Mouse (Mus musculus): ENCODE results near the gene Sarm1. TPM values are rescaled to one million over a fixed set of nuclear protein-coding genes. Genes with fewer than 3 reads are reported as not detected.

The Sarm1 gene
- polyA plus RNA-seq, 1 experiment from 2014 or later: 34.9 TPM

DNA sequence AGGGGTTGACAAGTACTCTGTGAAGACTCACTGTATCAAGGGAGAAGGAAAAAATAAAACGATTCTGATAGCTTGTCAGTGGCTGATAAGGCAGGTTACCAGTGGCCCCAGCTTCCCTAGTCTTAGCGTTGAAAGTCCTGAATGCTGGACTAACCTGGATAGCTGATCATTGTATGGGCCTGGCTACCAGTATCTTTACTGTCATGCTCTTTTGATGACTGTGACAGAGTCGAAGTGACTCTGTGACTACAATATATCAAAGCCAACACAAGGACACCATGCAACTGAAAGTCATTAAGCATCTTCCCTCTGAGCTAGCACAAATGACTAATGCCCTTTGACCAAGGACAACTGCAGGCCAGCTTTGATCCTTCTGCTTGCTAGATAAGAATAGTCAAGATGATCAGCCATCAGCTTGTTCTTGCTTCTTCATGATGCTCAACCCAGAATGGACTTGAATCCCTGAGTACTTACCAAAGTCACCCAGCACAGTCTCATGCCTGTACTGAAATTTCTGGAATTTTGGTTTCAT is 59.1 kb downstream of the Sarm1 start:
- Histone ChIP-seq H3K27me3 (replicated peaks; ENCODE audit: control insufficient read depth, insufficient read depth, low read length) (no peaks in the 10 kb centered on the region), H3K4me2 (ENCODE audit: low read length) (no peak overlapping the region), H3K9me3 (replicated peaks; ENCODE audit: control insufficient read depth, low read length) (no peaks in the 10 kb centered on the region), H3K36me3 (ENCODE audit: control insufficient read depth, insufficient read depth, low read length) (no peaks in the 10 kb centered on the region), H3K9ac (ENCODE audit: low read length) (no peak overlapping the region), H3K27ac (ENCODE audit: low read depth, low read length) (no peak overlapping the region), H3K4me1 (ENCODE audit: control insufficient read depth, insufficient read depth, low read length) (no peaks in the 10 kb centered on the region), H3K4me3 (ENCODE audit: low read depth, low read length) (no peak overlapping the region)
- no peak for ATAC-seq
- WGBS: 81% methylated on average over 3 of the region's 3 CpGs
- DNase-seq (ENCODE audit: low spot score): no peak

DNA sequence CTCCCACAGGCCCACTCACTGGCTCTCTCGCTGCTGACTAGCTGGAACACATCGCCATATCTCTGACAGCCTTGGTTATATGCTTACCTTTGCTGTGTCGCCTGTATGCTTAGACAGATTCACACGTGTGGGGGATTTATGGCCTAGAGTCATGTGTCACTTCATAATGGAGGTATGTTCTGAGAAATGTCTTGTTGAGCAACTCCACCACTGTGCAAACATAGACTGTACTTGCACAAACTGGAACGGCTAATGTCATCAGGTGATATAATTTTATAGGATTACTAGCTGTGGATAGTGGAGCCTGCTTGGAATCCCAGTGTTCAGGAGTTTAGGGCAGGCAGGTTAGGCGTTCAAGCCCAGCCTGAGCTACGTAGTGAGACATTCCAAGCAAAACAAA is 60.4 kb downstream of the Sarm1 start:
- ATAC-seq (no peak), DNase-seq (ENCODE audit: low spot score) (no peak)
- no peak overlapping the region for H3K9ac ChIP-seq (ENCODE audit: low read length)
- no peak overlapping the region for H3K4me2 ChIP-seq (ENCODE audit: low read length)
- no peaks in the 10 kb centered on the region for H3K4me1 ChIP-seq (ENCODE audit: control insufficient read depth, insufficient read depth, low read length)
- no peaks in the 10 kb centered on the region for H3K36me3 ChIP-seq (ENCODE audit: control insufficient read depth, insufficient read depth, low read length)
- H3K9me3 ChIP-seq (replicated peaks; ENCODE audit: control insufficient read depth, low read length): no peaks in the 10 kb centered on the region
- H3K4me3 ChIP-seq (ENCODE audit: low read depth, low read length): no peak overlapping the region
- 93% methylated on average over 7 of the region's 7 CpGs for WGBS
- H3K27ac ChIP-seq (ENCODE audit: low read depth, low read length): no peak overlapping the region
- no peaks in the 10 kb centered on the region for H3K27me3 ChIP-seq (replicated peaks; ENCODE audit: control insufficient read depth, insufficient read depth, low read length)

DNA sequence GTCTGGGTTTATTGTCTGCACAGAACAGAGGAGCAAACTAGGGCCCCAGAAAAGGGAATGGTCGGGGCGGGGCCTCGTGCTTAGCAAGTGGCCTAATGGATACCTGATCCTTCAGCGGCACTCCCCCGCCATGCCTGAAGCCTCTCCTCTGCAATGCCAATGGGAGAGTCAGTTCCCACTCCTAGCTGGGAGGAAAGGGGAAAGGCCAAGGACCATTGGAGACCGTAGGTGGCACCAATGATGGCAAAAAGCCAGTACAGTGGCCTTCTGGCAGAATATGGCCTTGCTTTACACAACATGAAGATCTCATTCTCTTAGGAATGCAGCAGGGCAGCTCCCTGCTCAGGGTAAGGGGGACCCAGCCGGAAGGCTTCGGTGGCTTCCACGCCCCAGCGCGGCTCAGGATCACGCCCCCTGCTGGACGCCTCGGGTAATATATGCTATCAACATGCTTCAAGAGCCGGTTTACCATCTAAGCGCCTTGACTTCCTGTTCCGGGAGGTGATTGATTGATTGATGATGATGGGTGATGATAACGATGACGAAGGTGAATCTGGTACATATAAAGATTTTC is 61.7 kb downstream of the Sarm1 start:
- Histone ChIP-seq H3K27me3 (replicated peaks; ENCODE audit: control insufficient read depth, insufficient read depth, low read length) (no peaks in the 10 kb centered on the region), H3K4me2 (ENCODE audit: low read length) (no peak overlapping the region)

DNA sequence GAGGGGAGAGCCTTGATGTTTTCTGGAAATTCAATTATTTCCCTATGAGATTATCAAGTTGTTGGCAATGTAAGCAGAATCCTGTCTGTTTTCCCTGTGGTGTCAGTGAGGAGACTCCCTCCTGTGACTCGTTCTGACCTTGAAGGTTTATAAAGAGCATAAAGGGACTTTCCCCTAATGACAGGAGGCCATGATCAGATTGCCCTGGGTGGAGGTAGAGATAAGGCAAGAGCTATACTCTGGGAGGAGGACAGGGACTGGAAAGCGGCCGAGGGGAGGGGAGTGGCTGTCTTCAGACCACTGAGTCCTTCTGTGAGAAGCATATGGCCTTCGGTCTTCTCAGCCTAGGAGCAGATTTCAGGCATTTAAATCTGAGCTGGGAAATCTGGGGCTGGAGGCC is 63.5 kb downstream of the Sarm1 start:
- no peak overlapping the region for H3K4me3 ChIP-seq (ENCODE audit: low read depth, low read length)
- H3K27ac ChIP-seq (ENCODE audit: low read depth, low read length): no peak overlapping the region
- no peaks in the 10 kb centered on the region for H3K36me3 ChIP-seq (ENCODE audit: control insufficient read depth, insufficient read depth, low read length)
- H3K4me2 ChIP-seq (ENCODE audit: low read length): no peak overlapping the region
- no peaks in the 10 kb centered on the region for H3K27me3 ChIP-seq (replicated peaks; ENCODE audit: control insufficient read depth, insufficient read depth, low read length)
- H3K4me1 ChIP-seq (ENCODE audit: control insufficient read depth, insufficient read depth, low read length): no peaks in the 10 kb centered on the region
- WGBS: 81% methylated on average over 4 of the region's 4 CpGs
- no peak overlapping the region for H3K9ac ChIP-seq (ENCODE audit: low read length)
- no peaks in the 10 kb centered on the region for H3K9me3 ChIP-seq (replicated peaks; ENCODE audit: control insufficient read depth, low read length)
- ATAC-seq (no peak), DNase-seq (ENCODE audit: low spot score) (no peak)

More for the DNA sequence above, 61.7 kb downstream of the Sarm1 start:
- H3K27ac ChIP-seq (ENCODE audit: low read depth, low read length): no peak overlapping the region
- no peak overlapping the region for H3K9ac ChIP-seq (ENCODE audit: low read length)
- WGBS: 7% methylated on average over 19 of the region's 19 CpGs
- H3K9me3 ChIP-seq (replicated peaks; ENCODE audit: control insufficient read depth, low read length): no peaks in the 10 kb centered on the region
- no peak for ATAC-seq
- peak; percentile 32 for DNase-seq (ENCODE audit: low spot score)
- no peaks in the 10 kb centered on the region for H3K4me1 ChIP-seq (ENCODE audit: control insufficient read depth, insufficient read depth, low read length)
- H3K4me3 ChIP-seq (ENCODE audit: low read depth, low read length): no peak overlapping the region
- H3K36me3 ChIP-seq (ENCODE audit: control insufficient read depth, insufficient read depth, low read length): no peaks in the 10 kb centered on the region

DNA sequence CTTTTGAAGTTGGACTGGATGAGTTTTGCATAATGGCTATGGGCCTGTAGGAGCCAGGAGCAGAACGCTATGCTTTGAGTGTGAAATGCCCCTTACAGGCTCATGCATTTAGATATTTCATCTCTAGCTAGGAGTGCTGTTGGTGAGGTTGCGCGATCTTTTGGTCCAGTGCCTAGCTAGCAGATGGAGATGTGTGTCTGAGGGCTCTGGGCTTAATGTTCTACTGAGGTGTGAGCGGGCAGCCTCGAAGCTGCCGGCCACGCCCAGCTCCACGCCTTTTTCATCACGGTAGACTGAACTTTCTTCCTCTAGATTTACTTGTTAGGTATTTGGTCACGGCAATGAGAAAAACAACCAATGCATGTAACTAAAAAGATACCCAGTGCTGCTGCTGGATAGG is 66.4 kb downstream of the Sarm1 start:
- no peak overlapping the region for H3K27ac ChIP-seq (ENCODE audit: low read depth, low read length)

DNA sequence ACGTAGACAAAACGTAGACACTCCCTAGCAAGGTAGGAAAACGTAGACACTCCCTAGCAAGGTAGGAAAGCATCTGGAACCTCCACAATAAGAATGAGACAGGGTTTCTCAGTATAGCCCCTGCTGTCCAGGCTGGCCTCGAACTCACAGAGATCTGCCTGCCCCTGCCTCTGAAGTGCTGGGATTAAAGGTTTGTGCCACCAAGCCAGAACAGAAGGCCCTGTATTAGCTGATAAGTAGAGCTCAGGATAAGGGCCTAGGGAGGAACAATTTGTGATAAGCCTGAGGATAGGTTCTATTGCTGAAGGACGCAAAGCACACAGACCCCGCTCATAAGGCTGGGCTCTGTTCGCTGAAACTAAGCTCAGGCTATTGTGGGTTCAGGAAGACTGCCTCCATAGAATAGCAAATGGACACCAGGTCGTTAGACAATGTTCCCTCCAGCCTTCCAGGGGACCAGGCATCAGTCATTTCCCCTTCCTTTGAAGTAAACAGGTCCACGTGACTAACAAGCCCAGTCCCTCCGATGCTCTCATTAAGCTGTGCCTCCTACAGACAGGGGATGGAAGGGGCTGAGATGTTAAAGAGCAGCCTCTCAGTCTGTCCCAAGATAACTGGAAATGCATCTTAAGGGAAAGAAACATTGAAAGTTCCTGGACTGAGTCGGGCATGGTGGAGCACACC is 67.2 kb downstream of the Sarm1 start:
- H3K36me3 ChIP-seq (ENCODE audit: control insufficient read depth, insufficient read depth, low read length): no peaks in the 10 kb centered on the region
- H3K9me3 ChIP-seq (replicated peaks; ENCODE audit: control insufficient read depth, low read length): no peaks in the 10 kb centered on the region
- no peak overlapping the region for H3K4me3 ChIP-seq (ENCODE audit: low read depth, low read length)
- H3K9ac ChIP-seq (ENCODE audit: low read length): no peak overlapping the region
- ATAC-seq: no peak
- no peak overlapping the region for H3K27ac ChIP-seq (ENCODE audit: low read depth, low read length)
- no peak overlapping the region for H3K4me2 ChIP-seq (ENCODE audit: low read length)
- no peaks in the 10 kb centered on the region for H3K27me3 ChIP-seq (replicated peaks; ENCODE audit: control insufficient read depth, insufficient read depth, low read length)
- WGBS: 55% methylated on average over 11 of the region's 11 CpGs
- no peaks in the 10 kb centered on the region for H3K4me1 ChIP-seq (ENCODE audit: control insufficient read depth, insufficient read depth, low read length)
- no peak for DNase-seq (ENCODE audit: low spot score)

More for the DNA sequence above, 66.4 kb downstream of the Sarm1 start:
- H3K36me3 ChIP-seq (ENCODE audit: control insufficient read depth, insufficient read depth, low read length): no peaks in the 10 kb centered on the region
- H3K4me3 ChIP-seq (ENCODE audit: low read depth, low read length): no peak overlapping the region
- H3K9me3 ChIP-seq (replicated peaks; ENCODE audit: control insufficient read depth, low read length): no peaks in the 10 kb centered on the region
- no peaks in the 10 kb centered on the region for H3K27me3 ChIP-seq (replicated peaks; ENCODE audit: control insufficient read depth, insufficient read depth, low read length)
- ATAC-seq (no peak), DNase-seq (ENCODE audit: low spot score) (no peak)
- H3K4me1 ChIP-seq (ENCODE audit: control insufficient read depth, insufficient read depth, low read length): no peaks in the 10 kb centered on the region
- H3K9ac ChIP-seq (ENCODE audit: low read length): no peak overlapping the region
- no peak overlapping the region for H3K4me2 ChIP-seq (ENCODE audit: low read length)
- WGBS: 87% methylated on average over 10 of the region's 10 CpGs

DNA sequence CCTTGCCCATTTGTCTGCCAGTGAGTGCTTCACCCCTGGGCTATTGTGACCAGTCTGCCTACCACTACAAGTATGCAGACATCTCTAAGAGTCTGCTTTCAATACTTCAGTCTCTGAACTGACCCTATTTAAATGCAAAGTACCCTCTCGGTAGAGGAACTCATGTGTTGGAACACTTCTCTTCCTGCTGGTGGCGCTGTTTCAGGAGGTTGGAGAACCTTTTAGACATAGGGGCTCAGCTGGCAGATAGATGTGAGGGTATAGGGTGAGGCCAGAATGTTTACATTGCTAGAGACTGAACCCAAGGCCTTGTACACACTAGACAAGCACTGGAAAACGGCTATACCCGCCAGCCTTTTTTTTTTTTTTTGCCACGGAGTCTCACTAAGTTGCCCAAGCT is 69.2 kb downstream of the Sarm1 start:
- H3K4me3 ChIP-seq (ENCODE audit: low read depth, low read length): no peak overlapping the region
- H3K9ac ChIP-seq (ENCODE audit: low read length): no peak overlapping the region
- no peaks in the 10 kb centered on the region for H3K4me1 ChIP-seq (ENCODE audit: control insufficient read depth, insufficient read depth, low read length)
- WGBS: 76% methylated on average over 5 of the region's 5 CpGs
- H3K27me3 ChIP-seq (replicated peaks; ENCODE audit: control insufficient read depth, insufficient read depth, low read length): no peaks in the 10 kb centered on the region
- DNase-seq (ENCODE audit: low spot score): no peak
- no peak overlapping the region for H3K27ac ChIP-seq (ENCODE audit: low read depth, low read length)
- H3K9me3 ChIP-seq (replicated peaks; ENCODE audit: control insufficient read depth, low read length): no peaks in the 10 kb centered on the region
- H3K36me3 ChIP-seq (ENCODE audit: control insufficient read depth, insufficient read depth, low read length): no peaks in the 10 kb centered on the region
- H3K4me2 ChIP-seq (ENCODE audit: low read length): no peak overlapping the region
- ATAC-seq: no peak

DNA sequence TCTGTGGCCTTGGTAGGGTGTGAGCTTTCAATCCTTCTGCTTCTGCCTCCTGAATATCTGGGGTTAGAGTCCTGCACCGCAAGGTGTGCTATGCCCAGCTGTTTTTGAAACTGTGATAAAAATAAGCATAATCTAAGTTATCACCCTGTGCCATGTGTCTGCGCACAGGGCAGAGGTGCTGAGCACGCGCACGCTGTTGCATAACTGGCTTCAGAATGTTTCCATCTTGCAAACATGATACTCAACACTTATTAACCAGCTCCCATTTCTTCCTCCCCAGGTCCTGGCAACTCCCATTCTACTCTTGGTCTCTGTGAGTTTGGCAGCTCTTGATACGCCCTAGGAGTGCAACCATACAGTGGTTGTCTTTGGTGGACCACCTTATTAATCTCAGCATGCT is 69.9 kb downstream of the Sarm1 start:
- Histone ChIP-seq H3K27ac (ENCODE audit: low read depth, low read length) (no peak overlapping the region), H3K4me3 (ENCODE audit: low read depth, low read length) (no peak overlapping the region), H3K9ac (ENCODE audit: low read length) (no peak overlapping the region), H3K4me2 (ENCODE audit: low read length) (no peak overlapping the region), H3K36me3 (ENCODE audit: control insufficient read depth, insufficient read depth, low read length) (no peaks in the 10 kb centered on the region), H3K9me3 (replicated peaks; ENCODE audit: control insufficient read depth, low read length) (no peaks in the 10 kb centered on the region), H3K4me1 (ENCODE audit: control insufficient read depth, insufficient read depth, low read length) (no peaks in the 10 kb centered on the region), H3K27me3 (replicated peaks; ENCODE audit: control insufficient read depth, insufficient read depth, low read length) (no peaks in the 10 kb centered on the region)
- DNase-seq (ENCODE audit: low spot score) (no peak), ATAC-seq (no peak)
- 95% methylated on average over 6 of the region's 6 CpGs for WGBS

DNA sequence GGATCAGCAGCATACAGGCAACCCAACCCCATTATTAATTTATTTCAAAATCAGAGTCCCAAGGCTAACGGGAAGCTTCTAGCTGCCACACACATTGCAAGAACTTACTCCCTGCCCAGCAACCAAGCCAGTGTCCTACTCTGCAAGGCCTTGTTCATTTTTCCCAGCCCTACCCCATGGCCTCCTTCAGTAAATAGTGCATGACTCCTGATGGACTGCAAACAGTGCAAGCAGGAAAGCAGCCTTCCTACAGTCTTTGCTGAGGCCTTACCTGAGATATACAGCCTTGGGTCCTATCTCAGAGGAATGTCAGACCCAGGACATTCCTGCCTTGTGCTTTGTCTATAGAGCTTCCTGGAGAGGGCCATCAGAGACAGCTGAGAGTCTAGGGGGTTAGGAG is 72.0 kb downstream of the Sarm1 start:
- H3K27me3 ChIP-seq (replicated peaks; ENCODE audit: control insufficient read depth, insufficient read depth, low read length): no peaks in the 10 kb centered on the region
- DNase-seq (ENCODE audit: low spot score) (no peak), ATAC-seq (no peak)
- no peak overlapping the region for H3K4me2 ChIP-seq (ENCODE audit: low read length)
- 91% methylated on average over 1 of the region's 1 CpGs for WGBS
- H3K9ac ChIP-seq (ENCODE audit: low read length): no peak overlapping the region
- no peaks in the 10 kb centered on the region for H3K36me3 ChIP-seq (ENCODE audit: control insufficient read depth, insufficient read depth, low read length)
- H3K27ac ChIP-seq (ENCODE audit: low read depth, low read length): no peak overlapping the region
- no peak overlapping the region for H3K4me3 ChIP-seq (ENCODE audit: low read depth, low read length)
- no peaks in the 10 kb centered on the region for H3K4me1 ChIP-seq (ENCODE audit: control insufficient read depth, insufficient read depth, low read length)
- H3K9me3 ChIP-seq (replicated peaks; ENCODE audit: control insufficient read depth, low read length): no peaks in the 10 kb centered on the region
